Mouse (Mus musculus): ENCODE results near the gene Mmp2.

DNA sequence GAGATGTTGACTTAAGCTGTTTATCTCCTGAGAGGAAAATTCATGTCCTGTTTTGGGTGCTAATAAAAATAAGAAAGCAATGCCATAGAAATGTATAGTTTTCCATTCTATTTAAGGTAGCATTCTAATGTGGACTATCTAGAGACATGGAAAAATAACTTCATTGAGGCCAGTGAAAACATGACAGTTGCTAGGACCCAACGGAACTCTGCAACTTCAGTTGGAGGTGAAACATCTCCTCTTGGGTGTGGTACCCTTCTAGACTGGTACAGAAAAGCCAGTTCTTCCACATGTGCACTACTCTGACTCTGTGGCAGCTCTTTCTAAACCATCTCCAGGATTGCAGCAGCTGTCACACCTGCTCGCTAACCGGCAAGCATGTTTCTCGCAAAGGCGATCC lies 74.0 kb downstream of the Mmp2 start, which contains the start of gene Capns2:
- no peak for TF ChIP-seq CTCF (IDR thresholded peaks at IDR 0.05; ENCODE audit: borderline replicate concordance, insufficient read depth, low read depth, low read length)
- TF ChIP-seq POLR2A (IDR thresholded peaks at IDR 0.05; ENCODE audit: borderline replicate concordance, insufficient read depth, low read length) = no peak

All from cerebellum, adult 2 months (tissue).